Mouse (Mus musculus) forebrain, embryonic 13.5 days (tissue): ENCODE data around the gene Atp10b. TPM values are rescaled to one million over a fixed set of nuclear protein-coding genes. Genes with fewer than 3 reads are reported as not detected.
"Not testable (repeated sequence)": the region's sequence is repeated elsewhere in the genome, so short reads cannot be mapped to it uniquely, and the experiment has no call there.

Source experiments
- ATAC-seq: fragments of 200-750 bp; cut with Nextera tagmentation; 2 replicates; pipeline ENCODE4 v1.8.0; 2017
- H3K27ac ChIP-seq: fragments of 300-500 bp; sonication (generic); 2 replicates; pipeline ENCODE4 v1.5.1; 2015; ENCODE audit warnings: inconsistent platforms, mild to moderate bottlenecking, moderate library complexity
- H3K27me3 ChIP-seq: fragments of 300-500 bp; sonication (generic); 2 replicates; pipeline ENCODE4 v1.6.1; 2015; ENCODE audit warnings: mild to moderate bottlenecking, inconsistent platforms
- H3K36me3 ChIP-seq: fragments of 300-500 bp; sonication (generic); 2 replicates; pipeline ENCODE4 v1.6.1; 2015; ENCODE audit warnings: mild to moderate bottlenecking, inconsistent platforms; ENCODE audit not compliant: poor library complexity, severe bottlenecking
- H3K4me1 ChIP-seq: fragments of 300-500 bp; sonication (generic); 2 replicates; pipeline ENCODE4 v1.6.1; 2015; ENCODE audit warnings: inconsistent platforms
- H3K4me2 ChIP-seq: fragments of 300-500 bp; sonication (generic); 2 replicates; pipeline ENCODE4 v1.6.1; 2015; ENCODE audit warnings: inconsistent platforms, mild to moderate bottlenecking, moderate library complexity
- H3K4me3 ChIP-seq: fragments of 300-500 bp; sonication (generic); 2 replicates; pipeline ENCODE4 v1.5.1; 2015; ENCODE audit warnings: mild to moderate bottlenecking, inconsistent platforms
- H3K9ac ChIP-seq: fragments of 300-500 bp; sonication (generic); 2 replicates; pipeline ENCODE4 v1.6.1; 2015; ENCODE audit warnings: mild to moderate bottlenecking, inconsistent platforms
- H3K9me3 ChIP-seq: fragments of 300-500 bp; sonication (generic); replicated peaks from 2 replicates; pipeline ENCODE4 v1.6.1; 2016; ENCODE audit warnings: inconsistent platforms
- WGBS: fragments of 180-500 bp; shearing (Covaris S2); methylation state at CpG from one replicate; pipeline ENCODE4 v1.1.7; 2015; 5-methylcytosine and 5-hydroxymethylcytosine counted together
- polyA plus RNA-seq: library from polyadenylated mRNA; unstranded; fragments of >200 nt; fragmentation: Nextera tagmentation; extraction: Ambion mirVana; gene quantifications from 2 replicates; pipeline ENCODE4 v1.2.1, GENCODE M21; 2015

Atp10b gene
- polyA plus RNA-seq: 0.06 and 0.13 TPM in 2 replicates

GRCm38 (mm10) chr11:43149577-43149976, at the start of gene Atp10b:
TSS of gene Atp10b (plus strand) at chr11:43149877.
- Histone ChIP-seq H3K4me3 (no peak within 1 kb of the TSS), H3K27me3 (no peaks in the 10 kb centered on the region), H3K9me3 (no peaks in the 10 kb centered on the region), H3K4me1 (no peaks in the 10 kb centered on the region), H3K4me2 (no peak within 1 kb of the TSS), H3K9ac (no peak within 1 kb of the TSS), H3K27ac (no peak within 1 kb of the TSS), H3K36me3 (no peaks in the 10 kb centered on the region)
- WGBS: 70% methylated on average over 1 of the region's 1 CpGs
- no peak for ATAC-seq

- 77% methylated on average over 1 of the region's 1 CpGs for WGBS
- no peak overlapping the region for H3K27ac ChIP-seq
- no peak overlapping the region for H3K9ac ChIP-seq
- no peaks in the 10 kb centered on the region for H3K36me3 ChIP-seq
- no peak overlapping the region for H3K4me3 ChIP-seq
- no peak for ATAC-seq
- H3K4me2 ChIP-seq: no peak overlapping the region
- H3K4me1 ChIP-seq: peaks cover 10% of the 10 kb centered on the region; the same call in 1 of the 2 replicates
- H3K9me3 ChIP-seq: no peaks in the 10 kb centered on the region
- H3K27me3 ChIP-seq: no peaks in the 10 kb centered on the region
These were observed 48.3 kb upstream of the Atp10b start for GRCm38 (mm10) chr11:43101357-43101756.

DNA sequence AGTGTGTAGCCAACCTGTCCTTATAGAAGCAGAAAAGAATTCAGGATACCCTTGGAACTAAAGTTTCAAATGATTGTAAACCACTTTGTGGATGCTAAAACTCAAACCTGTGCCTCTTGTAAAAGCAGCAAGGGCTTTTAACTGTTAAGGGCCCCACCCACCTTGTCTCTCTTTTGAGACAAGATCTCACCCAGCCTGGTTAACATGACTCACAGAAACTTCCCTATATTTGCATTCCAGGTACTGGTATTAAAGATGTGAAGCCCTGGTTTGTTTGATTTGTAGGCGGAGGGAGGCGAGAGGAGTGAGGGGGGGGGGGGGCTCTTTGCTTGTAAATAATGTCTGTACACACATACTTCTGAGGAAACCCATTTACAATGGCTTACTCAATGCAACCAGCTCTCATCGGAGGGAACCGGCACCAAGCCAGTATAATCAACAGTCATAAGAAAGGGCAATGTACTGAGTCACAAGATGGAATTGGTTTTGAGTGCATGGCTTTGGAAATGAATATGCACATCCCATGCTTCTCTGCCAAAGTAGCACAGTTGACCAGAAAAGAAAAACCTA, 23.7 kb upstream of the Atp10b start:
- no peak for ATAC-seq
- no peaks in the 10 kb centered on the region for H3K4me1 ChIP-seq
- no peak overlapping the region for H3K4me2 ChIP-seq
- H3K27me3 ChIP-seq: no peaks in the 10 kb centered on the region
- H3K27ac ChIP-seq: no peak overlapping the region
- no peak overlapping the region for H3K9ac ChIP-seq
- 89% methylated on average over 4 of the region's 4 CpGs for WGBS
- no peaks in the 10 kb centered on the region for H3K36me3 ChIP-seq
- H3K4me3 ChIP-seq: no peak overlapping the region
- no peaks in the 10 kb centered on the region for H3K9me3 ChIP-seq

- not testable (repeated sequence) for ATAC-seq, H3K27ac ChIP-seq, H3K27me3 ChIP-seq, H3K4me1 ChIP-seq, H3K4me3 ChIP-seq, H3K9ac ChIP-seq, H3K4me2 ChIP-seq, H3K9me3 ChIP-seq, H3K36me3 ChIP-seq
- 81% methylated on average over 12 of the region's 12 CpGs for WGBS
These were observed 23.1 kb upstream of the Atp10b start for GRCm38 (mm10) chr11:43126573-43126972.

DNA sequence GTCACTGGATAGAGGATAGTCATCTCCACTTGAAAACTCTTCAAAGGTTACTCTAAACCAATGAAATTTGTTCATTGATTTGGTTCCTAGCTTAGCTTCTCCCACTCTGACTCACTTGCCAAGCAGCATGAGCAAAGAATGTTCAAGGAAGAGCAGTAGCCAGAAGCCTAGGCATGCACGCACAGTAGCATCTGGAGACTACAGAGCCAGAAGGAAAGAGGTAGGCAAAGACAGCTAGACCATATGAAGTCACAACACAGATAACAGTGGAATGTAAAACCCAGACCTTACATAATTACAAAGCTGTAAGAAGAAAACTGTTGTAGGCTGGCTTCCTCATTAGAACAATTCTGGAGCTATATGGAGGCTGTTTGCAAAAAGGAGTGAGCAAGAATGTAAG, 8.4 kb upstream of the Atp10b start:
- Histone ChIP-seq H3K4me2 (no peak overlapping the region), H3K4me1 (no peaks in the 10 kb centered on the region), H3K4me3 (no peak overlapping the region), H3K9ac (no peak overlapping the region), H3K27ac (no peak overlapping the region), H3K9me3 (no peaks in the 10 kb centered on the region), H3K27me3 (no peaks in the 10 kb centered on the region), H3K36me3 (no peaks in the 10 kb centered on the region)
- 95% methylated on average over 1 of the region's 1 CpGs for WGBS
- no peak for ATAC-seq

DNA sequence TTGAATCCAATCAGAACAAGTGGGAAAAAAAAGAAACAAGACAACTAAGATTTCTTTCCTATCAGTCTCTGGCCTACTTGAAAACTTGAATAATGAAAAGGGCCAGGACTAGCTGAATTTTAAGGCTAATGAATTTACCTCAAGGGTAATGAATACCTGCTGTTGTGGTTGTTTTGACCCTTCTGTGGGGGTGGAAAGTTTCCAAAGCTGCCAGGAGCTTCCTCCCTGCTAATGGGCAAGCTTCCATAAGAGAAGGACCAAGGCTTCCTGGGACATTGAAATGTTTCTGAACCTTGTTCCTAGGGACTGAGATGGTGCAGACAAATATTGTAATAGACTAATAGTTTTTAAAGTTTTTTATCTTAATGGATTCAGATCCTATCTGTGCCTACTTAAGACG, 6.9 kb upstream of the Atp10b start:
- Histone ChIP-seq H3K4me1 (no peaks in the 10 kb centered on the region), H3K27me3 (no peaks in the 10 kb centered on the region), H3K4me2 (no peak overlapping the region), H3K9ac (no peak overlapping the region), H3K27ac (no peak overlapping the region), H3K4me3 (no peak overlapping the region), H3K36me3 (no peaks in the 10 kb centered on the region), H3K9me3 (no peaks in the 10 kb centered on the region)
- ATAC-seq: no peak
- 94% methylated on average over 1 of the region's 1 CpGs for WGBS

DNA sequence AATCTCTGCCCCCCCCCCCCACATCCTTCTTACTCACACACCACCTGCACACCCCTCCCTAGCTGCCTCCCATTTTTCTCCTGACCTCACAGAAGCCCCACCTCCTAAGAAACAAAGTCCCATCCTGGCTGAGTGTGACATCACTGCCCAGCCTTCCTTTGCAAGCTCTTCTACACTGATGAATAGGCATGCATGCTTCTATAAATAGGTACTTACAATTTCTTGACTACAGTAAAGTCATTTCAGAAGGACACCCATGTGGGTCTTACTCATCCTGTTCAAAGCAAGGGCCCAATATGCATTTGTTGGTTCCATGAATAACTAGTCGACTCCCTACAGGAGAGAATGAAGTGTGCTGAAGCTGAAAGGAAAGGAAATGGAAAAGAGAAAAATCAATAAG, 5.5 kb upstream of the Atp10b start:
- Histone ChIP-seq H3K36me3 (no peaks in the 10 kb centered on the region), H3K9me3 (no peaks in the 10 kb centered on the region), H3K9ac (no peak overlapping the region), H3K4me2 (no peak overlapping the region), H3K27me3 (no peaks in the 10 kb centered on the region), H3K4me3 (no peak overlapping the region), H3K27ac (no peak overlapping the region), H3K4me1 (no peaks in the 10 kb centered on the region)
- WGBS: 96% methylated on average over 1 of the region's 1 CpGs
- ATAC-seq: no peak

DNA sequence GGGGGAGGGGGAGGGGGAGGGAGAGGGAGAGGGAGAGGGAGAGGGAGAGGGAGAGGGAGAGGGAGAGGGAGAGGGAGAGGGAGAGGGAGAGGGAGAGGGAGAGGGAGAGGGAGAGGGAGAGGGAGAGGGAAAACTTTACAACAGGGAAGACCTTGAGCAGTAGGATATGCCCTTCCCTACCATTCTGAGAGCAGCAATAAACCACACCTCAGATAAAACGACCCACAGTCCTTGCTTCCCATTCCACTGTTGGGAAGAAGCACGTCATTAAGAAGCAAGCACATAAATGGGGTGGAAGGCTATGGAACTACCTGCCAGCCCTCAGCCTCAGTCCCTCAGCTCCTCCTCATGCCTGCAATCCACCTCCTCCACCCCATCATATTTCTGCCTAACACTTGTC, 4.8 kb upstream of the Atp10b start:
- H3K9ac ChIP-seq, H3K4me1 ChIP-seq, H3K9me3 ChIP-seq, ATAC-seq, H3K36me3 ChIP-seq, H3K4me3 ChIP-seq, H3K27me3 ChIP-seq, H3K4me2 ChIP-seq, H3K27ac ChIP-seq: not testable (repeated sequence)
- WGBS: 79% methylated on average over 2 of the region's 2 CpGs

DNA sequence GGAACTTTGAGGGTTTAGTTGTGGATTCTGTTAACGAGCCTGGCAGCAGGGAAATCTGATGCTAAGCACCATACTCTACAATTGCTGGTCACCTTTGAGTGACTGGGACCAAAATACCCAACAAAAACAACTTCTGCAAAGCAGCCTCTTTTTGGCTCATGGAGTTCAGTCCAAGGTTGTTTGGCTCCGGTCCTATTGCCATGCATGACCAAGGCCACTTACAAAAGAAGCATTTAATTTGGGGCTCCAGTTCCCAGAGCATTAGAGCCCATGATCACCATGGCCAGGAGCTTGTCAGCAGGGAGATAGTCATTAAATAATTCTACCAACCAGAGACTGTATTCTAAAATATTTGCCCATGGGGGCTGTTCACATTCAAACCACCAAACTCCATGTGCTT, 2.3 kb upstream of the Atp10b start:
- no peak overlapping the region for H3K9ac ChIP-seq
- H3K27ac ChIP-seq: no peak overlapping the region
- no peaks in the 10 kb centered on the region for H3K27me3 ChIP-seq
- H3K36me3 ChIP-seq: no peaks in the 10 kb centered on the region
- H3K9me3 ChIP-seq: no peaks in the 10 kb centered on the region
- WGBS: 33% methylated on average over 2 of the region's 2 CpGs
- no peaks in the 10 kb centered on the region for H3K4me1 ChIP-seq
- H3K4me3 ChIP-seq: no peak overlapping the region
- peak; percentile 45; the same call in 1 of the 2 replicates for ATAC-seq
- H3K4me2 ChIP-seq: no peak overlapping the region

DNA sequence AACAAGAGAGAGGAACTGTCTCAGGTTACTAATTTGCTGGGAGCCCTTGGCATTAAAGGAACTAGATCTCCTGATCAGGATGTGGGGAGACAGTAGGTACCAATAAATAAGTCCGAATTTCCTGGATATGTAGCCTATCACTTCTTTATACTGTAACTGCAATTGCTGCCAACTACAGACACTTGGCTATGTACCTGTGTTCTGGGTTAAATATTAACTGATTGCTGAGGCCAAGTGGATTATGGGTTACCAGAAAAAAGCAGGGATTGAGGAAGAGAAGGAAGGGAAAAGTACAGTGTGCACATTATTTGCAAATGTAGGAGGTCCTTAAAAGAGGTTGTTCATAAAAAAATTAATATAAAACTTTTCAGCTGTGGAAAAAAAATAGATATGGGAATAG, 1.3 kb upstream of the Atp10b start:
- H3K27ac ChIP-seq: no peak overlapping the region
- H3K4me3 ChIP-seq: no peak overlapping the region
- no peaks in the 10 kb centered on the region for H3K27me3 ChIP-seq
- H3K9me3 ChIP-seq: no peaks in the 10 kb centered on the region
- no peak overlapping the region for H3K4me2 ChIP-seq
- no peaks in the 10 kb centered on the region for H3K4me1 ChIP-seq
- ATAC-seq: no peak
- WGBS: 94% methylated on average over 1 of the region's 1 CpGs
- H3K36me3 ChIP-seq: no peaks in the 10 kb centered on the region
- no peak overlapping the region for H3K9ac ChIP-seq

GRCm38 (mm10) chr11:43155004-43155403, 5.3 kb downstream of the Atp10b start:
- no peak overlapping the region for H3K27ac ChIP-seq
- H3K36me3 ChIP-seq: no peaks in the 10 kb centered on the region
- no peaks in the 10 kb centered on the region; the same call in 1 of the 2 replicates for H3K4me1 ChIP-seq
- no peak overlapping the region for H3K4me3 ChIP-seq
- no peak overlapping the region for H3K9ac ChIP-seq
- H3K4me2 ChIP-seq: no peak overlapping the region
- H3K9me3 ChIP-seq: no peaks in the 10 kb centered on the region
- no peak for ATAC-seq
- 100% methylated on average over 1 of the region's 1 CpGs for WGBS
- no peaks in the 10 kb centered on the region for H3K27me3 ChIP-seq

DNA sequence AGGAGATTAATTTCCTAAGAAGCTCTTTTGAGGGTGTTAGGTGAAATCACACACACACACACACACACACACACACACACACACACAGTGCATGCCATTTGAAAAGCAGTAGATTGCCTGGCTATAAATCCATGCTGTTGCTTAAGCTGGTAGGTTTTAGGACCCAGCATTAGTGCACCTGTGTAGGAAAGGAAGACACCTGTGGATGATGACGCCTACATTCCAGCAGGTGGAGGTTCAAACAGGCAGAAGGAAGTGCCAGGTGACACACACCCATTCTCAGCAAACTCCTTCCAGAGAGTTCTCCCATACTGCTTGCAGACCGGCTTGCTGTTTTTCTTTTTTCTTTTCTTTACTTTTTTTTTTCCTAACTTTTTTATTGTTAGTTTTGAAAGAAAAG, 5.7 kb downstream of the Atp10b start:
- no peak overlapping the region for H3K4me2 ChIP-seq
- no peaks in the 10 kb centered on the region for H3K9me3 ChIP-seq
- 92% methylated on average over 2 of the region's 2 CpGs for WGBS
- no peak overlapping the region for H3K4me3 ChIP-seq
- H3K9ac ChIP-seq: no peak overlapping the region
- ATAC-seq: no peak
- no peak overlapping the region for H3K27ac ChIP-seq
- H3K27me3 ChIP-seq: no peaks in the 10 kb centered on the region
- no peaks in the 10 kb centered on the region; the same call in 1 of the 2 replicates for H3K4me1 ChIP-seq
- no peaks in the 10 kb centered on the region for H3K36me3 ChIP-seq

- H3K9me3 ChIP-seq: no peaks in the 10 kb centered on the region
- no peak overlapping the region for H3K4me2 ChIP-seq
- ATAC-seq: no peak
- no peaks in the 10 kb centered on the region; the same call in 1 of the 2 replicates for H3K4me1 ChIP-seq
- no peak overlapping the region for H3K9ac ChIP-seq
- no peaks in the 10 kb centered on the region for H3K36me3 ChIP-seq
- no peaks in the 10 kb centered on the region for H3K27me3 ChIP-seq
- WGBS: 48% methylated on average over 1 of the region's 1 CpGs
- H3K27ac ChIP-seq: no peak overlapping the region
- H3K4me3 ChIP-seq: no peak overlapping the region
These were observed 9.1 kb downstream of the Atp10b start for GRCm38 (mm10) chr11:43158814-43159213.
